Mouse (Mus musculus) layer of hippocampus, postnatal 25 days (tissue): ENCODE measurements around the gene Ube2b. TPM values are rescaled to one million over a fixed set of nuclear protein-coding genes. Genes with fewer than 3 reads are reported as not detected.

ENCODE experiments used
- DNase-seq, 2 experiments: peaks; one replicate each; pipeline ENCODE4 v3.0.0; 2022; ENCODE audit warnings: mixed read lengths in 2 of 2, low spot score in 1 of 2; ENCODE audit errors: extremely low spot score in 1 of 2
- total RNA-seq, 2 experiments: library from RNA; stranded (reverse); gene quantifications; 2 replicates each; pipeline ENCODE4 v1.2.3; 2021

Ube2b gene
- total RNA-seq, 2 experiments from 2014 or later = 187 to 191 TPM

DNA sequence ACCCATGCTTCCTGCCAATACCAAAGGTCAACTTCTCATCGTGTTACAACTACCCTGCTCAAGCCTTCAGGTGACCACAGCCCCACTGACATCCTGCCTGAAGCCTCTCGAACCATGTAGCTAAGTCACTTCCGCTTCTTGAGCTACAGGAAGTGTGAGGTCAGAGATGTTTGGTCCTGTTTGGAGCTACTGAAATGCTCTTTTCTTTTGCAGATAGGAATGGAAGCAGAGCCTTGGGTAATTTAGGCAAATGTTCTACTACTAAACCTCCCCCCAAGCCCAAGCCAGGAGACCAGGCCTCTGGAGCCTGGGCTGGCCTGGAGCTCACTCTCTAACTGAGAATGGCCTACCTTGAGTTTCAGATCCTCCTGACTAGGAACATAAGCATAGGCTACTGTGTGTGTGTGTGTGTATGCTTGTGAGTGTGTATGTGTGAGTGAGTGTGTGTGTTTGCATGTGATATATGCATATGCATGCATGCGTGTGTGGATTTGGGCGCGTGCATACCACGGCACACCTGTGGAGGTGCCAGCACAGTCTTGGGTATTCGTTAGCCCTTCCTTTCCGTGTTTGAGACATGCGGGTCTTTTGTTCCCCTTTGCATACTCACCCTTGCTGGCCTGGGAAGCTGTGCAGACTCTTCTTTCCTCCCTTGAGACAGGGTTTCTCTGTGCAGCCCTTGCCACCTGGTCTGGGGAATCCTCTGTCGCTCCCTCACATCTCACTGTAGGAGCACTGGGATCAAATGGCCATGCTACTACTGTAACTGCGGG, 61.6 kb downstream of the Ube2b start:
- no peak for DNase-seq

DNA sequence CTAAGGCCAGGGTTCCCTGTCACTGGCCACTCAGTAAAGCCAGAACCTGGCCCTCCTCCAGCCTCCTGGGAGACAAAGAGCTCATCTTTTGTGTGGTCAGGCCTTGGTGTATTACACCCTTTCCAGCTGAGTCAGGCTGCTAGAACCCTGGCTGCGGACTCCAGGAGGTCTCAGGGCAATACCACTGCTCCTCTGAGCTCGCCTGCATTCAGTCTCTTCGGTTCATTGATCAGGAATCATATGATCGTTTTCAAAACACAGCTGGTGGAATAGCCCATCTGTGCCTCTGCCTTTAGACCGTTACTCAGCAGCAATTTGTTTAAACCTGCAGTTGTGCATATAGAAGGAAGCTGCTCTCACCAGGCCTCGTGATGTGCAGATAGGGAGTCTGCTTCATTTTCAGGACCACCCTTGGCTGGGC, 63.2 kb downstream of the Ube2b start:
- DNase-seq = no peak

DNA sequence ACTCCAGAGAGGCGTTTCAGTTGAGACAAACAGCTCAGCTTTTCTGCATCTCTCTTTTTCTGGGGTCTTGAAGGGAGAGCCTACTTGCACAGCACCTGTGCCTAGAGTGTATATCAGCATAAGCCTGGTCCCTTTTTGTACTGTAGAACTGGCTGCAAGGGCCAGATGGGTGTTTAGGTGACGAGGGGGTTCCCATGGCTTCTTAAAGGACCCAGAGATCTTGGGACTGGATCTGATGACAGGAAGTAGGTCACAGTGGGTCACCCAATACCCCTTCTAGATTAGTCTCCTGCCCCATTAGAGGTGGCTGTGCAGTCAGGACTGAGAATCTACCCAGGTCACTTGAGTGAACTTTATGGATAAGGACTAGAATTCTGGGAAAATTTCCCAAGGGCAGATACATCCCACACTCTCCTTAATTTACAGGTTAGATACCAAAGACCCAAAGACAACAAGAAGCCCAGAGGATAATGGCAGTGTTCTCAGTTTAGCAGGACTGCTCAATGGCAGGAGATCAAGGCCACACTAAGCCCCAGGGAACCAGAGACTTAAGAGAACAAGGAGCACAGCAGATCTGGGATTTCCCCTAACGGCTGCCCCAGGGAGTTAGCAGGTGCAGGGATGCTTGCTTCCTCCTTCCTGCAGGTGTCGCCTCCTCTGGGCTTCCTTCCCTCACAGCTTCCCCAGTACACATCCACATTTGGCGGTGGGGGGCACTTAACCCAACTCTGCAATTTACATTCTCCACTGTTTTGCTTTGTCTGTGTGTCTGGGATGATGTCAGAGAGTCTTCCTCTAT, 64.7 kb downstream of the Ube2b start:
- DNase-seq = no peak

Other genes with a start within 250 kb of the Ube2b start
- gene Sec24a, start 237.1 kb downstream of the Ube2b start, total RNA-seq = 10 to 100 TPM; 15.3 to 22.0 TPM
- 10 to 100 TPM; 68.7 to 72.7 TPM for gene Sar1b, start 237.1 kb downstream of the Ube2b start, total RNA-seq
- gene Jade2, start 143.1 kb downstream of the Ube2b start, total RNA-seq = 10 to 100 TPM; 28.4 to 29.7 TPM
- 10 to 100 TPM; 32.7 to 35.0 TPM for gene Cdkn2aipnl, start 33.1 kb downstream of the Ube2b start, total RNA-seq
- 10 to 100 TPM; 14.2 to 17.3 TPM for gene Cdkl3, start 3.5 kb upstream of the Ube2b start, total RNA-seq
- gene Ppp2ca, start 97.9 kb upstream of the Ube2b start, total RNA-seq = 100 to 1,000 TPM; 115 to 119 TPM
- not detected for gene Olfr1373, start 144.8 kb upstream of the Ube2b start, total RNA-seq
- not detected for gene Olfr1371, start 213.2 kb upstream of the Ube2b start, total RNA-seq
- 100 to 1,000 TPM; 448 to 507 TPM for gene Skp1a, start 231.2 kb upstream of the Ube2b start, total RNA-seq